Mouse (Mus musculus) liver, embryonic 14.5 days (tissue): ENCODE data around the gene Lyl1.

Source experiments
- CTCF ChIP-seq: IDR thresholded peaks from 2 replicates; pipeline ENCODE4 v1.5.1; 2016; ENCODE audit warnings: antibody characterized with exemption, low read depth, control low read depth
- EP300 ChIP-seq: IDR thresholded peaks from 2 replicates; pipeline ENCODE4 v1.6.1; 2016; ENCODE audit warnings: antibody characterized with exemption, low read depth

DNA sequence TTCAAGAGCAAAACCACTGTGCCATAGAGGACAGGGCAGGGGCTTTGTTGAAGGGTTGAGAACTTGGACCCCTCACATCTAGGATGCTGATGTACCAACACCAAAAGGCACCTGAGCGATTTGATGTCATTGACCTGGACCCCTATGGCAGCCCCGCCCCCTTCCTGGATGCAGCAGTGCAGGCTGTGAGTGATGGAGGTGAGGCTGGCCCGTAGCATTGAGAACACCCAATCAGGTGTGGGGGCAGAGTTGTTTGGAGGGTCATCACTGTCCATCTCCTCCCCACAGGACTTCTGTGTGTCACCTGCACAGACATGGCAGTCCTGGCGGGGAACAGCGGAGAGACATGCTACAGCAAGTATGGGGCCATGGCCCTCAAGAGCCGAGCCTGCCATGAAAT, 6.1 kb upstream of the Lyl1 start:
- no peak for TF ChIP-seq EP300
- no peak for TF ChIP-seq CTCF
